Mouse (Mus musculus) hindbrain, embryonic 14.5 days (tissue): ENCODE measurements around the gene Cdiptos. TPM values are rescaled to one million over a fixed set of nuclear protein-coding genes. Genes with fewer than 3 reads are reported as not detected.

Experiments used
- ATAC-seq: fragments of 200-750 bp; cut with Nextera tagmentation; 2 replicates; pipeline ENCODE4 v1.8.0; 2017; ENCODE audit warnings: moderate number of reproducible peaks, mild to moderate bottlenecking, moderate TSS enrichment, moderate library complexity; ENCODE audit not compliant: low FRiP score
- DNase-seq: peaks from one replicate; pipeline ENCODE4 v3.0.0-alpha.2; 2015; ENCODE audit warnings: low spot score
- H3K27ac ChIP-seq: fragments of 300-500 bp; sonication (generic); 2 replicates; pipeline ENCODE4 v1.5.1; 2014; ENCODE audit warnings: mild to moderate bottlenecking, moderate library complexity
- H3K27me3 ChIP-seq: fragments of 300-500 bp; sonication (generic); 2 replicates; pipeline ENCODE4 v1.6.1; 2014; ENCODE audit warnings: mild to moderate bottlenecking, low read length, mixed read lengths; ENCODE audit not compliant: control insufficient read depth, insufficient read depth
- H3K36me3 ChIP-seq: fragments of 300-500 bp; sonication (generic); replicated peaks from 2 replicates; pipeline ENCODE4 v1.6.1; 2014; ENCODE audit not compliant: control insufficient read depth, insufficient read depth
- H3K4me1 ChIP-seq: fragments of 300-500 bp; sonication (generic); replicated peaks from 2 replicates; pipeline ENCODE4 v1.6.1; 2014; ENCODE audit warnings: antibody characterized with exemption, low read length, mixed read lengths; ENCODE audit not compliant: control insufficient read depth, insufficient read depth
- H3K4me2 ChIP-seq: fragments of 300-500 bp; sonication (generic); replicated peaks from 2 replicates; pipeline ENCODE4 v1.6.1; 2014; ENCODE audit warnings: mild to moderate bottlenecking, moderate library complexity
- H3K4me3 ChIP-seq: fragments of 300-500 bp; sonication (generic); replicated peaks from 2 replicates; pipeline ENCODE4 v1.5.1; 2014; ENCODE audit warnings: mild to moderate bottlenecking, low read length
- H3K9ac ChIP-seq: fragments of 300-500 bp; sonication (generic); 2 replicates; pipeline ENCODE4 v1.6.1; 2014
- H3K9me3 ChIP-seq: fragments of 300-500 bp; sonication (generic); 2 replicates; pipeline ENCODE4 v1.6.1; 2016; ENCODE audit warnings: low read length; ENCODE audit not compliant: control insufficient read depth
- WGBS: fragments of 180-500 bp; shearing (Covaris S2); extraction: QIAGEN DNeasy Blood & Tissue Kit; methylation state at CpG from one replicate; pipeline ENCODE4 v1.1.7; 2014; 5-methylcytosine and 5-hydroxymethylcytosine counted together
- polyA plus RNA-seq: library from polyadenylated mRNA; unstranded; fragments of >200 nt; fragmentation: Nextera tagmentation; extraction: Ambion mirVana; gene quantifications from 2 replicates; pipeline ENCODE4 v1.2.1, GENCODE M21; 2014

The Cdiptos gene
- polyA plus RNA-seq, 1 experiment from 2014 or later: 0.98 TPM

DNA sequence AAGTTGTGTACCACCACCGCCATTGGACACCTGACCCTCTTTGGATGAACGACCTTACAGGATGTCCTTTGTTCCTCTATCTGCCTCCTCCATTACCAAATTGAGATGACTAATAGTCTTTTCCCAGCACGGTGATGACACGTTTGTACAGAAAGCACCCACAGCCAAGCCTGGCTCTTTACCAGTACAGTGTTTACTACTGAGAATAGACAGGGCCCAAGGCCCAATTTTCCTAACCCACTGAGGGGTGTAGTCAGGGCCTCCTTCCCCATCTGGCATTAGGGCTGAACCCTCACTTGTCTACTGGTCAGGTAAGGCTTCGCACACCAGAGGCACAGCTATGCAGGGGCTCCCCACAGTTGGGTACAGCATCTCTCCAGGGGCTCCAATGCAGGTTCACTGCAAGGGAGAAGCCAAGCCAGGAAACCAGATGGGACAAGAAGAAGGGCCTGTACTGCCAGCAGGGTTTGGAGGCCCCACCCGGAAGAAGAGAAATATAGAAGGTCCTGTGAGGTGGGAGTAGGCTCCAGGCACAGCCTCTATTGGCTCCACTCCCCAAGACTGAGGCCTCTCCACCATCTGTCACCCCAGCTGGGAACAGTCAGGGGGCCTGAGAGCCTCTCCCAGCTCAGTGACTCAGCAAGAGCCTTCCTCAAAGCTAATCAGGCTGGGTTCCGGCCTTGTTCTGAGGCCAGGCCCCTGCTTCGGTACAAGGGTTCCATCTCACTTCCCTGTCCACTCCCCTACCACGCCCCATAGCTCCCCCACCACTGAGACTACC is 32.5 kb upstream of the Cdiptos start:
- H3K36me3 ChIP-seq: peaks cover 14% of the 10 kb centered on the region
- no peaks in the 10 kb centered on the region for H3K9me3 ChIP-seq
- H3K27me3 ChIP-seq: no peaks in the 10 kb centered on the region
- H3K4me3 ChIP-seq: no peak overlapping the region
- peaks cover 3% of the 10 kb centered on the region; the same call in 1 of the 2 replicates for H3K4me1 ChIP-seq
- no peak for DNase-seq
- whole genome bisulfite sequencing: 67% methylated on average over 9 of the region's 9 CpGs
- H3K27ac ChIP-seq: peak overlapping the region; percentile 23
- H3K4me2 ChIP-seq: no peak overlapping the region
- no peak overlapping the region for H3K9ac ChIP-seq
- peak; percentile 45; the same call in 1 of the 2 replicates for ATAC-seq

DNA sequence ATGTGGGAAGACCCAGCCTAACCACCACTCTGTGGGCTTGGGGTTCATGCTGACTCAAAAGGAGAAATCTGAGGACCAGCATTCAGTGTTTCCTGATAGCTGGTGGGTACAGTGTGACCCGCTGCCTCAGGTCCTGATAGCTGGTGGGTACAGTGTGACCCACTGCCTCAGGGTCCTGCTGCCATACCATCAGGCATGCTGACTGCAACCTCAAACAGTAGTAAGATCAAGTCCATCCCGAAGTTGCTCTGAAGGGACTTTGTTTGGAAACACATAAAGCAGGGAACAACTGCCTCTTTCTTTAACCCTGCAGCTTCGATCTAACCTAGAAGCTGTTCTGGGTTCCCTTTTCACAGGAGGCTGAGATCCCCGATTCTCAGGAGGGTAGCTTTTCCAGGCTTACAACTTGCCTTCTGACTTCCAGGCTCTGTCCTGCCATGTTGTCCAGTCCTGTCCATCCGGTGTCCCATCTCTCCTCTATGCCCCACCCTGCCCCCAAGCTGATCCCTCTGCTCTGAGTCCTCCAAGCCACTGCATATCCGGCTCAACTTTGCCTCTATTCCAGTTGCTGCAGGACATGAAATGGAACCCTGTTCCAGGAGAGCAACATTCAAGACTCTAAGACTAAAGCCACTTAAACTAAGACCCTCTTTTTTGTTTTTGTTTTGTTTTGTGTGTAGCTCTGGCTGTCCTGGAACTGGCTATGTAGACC is 31.6 kb upstream of the Cdiptos start:
- H3K9me3 ChIP-seq: no peaks in the 10 kb centered on the region
- peaks cover 4% of the 10 kb centered on the region; the same call in 1 of the 2 replicates for H3K36me3 ChIP-seq
- no peak overlapping the region for H3K27ac ChIP-seq
- no peaks in the 10 kb centered on the region; the same call in 1 of the 2 replicates for H3K4me1 ChIP-seq
- H3K27me3 ChIP-seq: no peaks in the 10 kb centered on the region
- WGBS: 84% methylated on average over 6 of the region's 6 CpGs
- no peak overlapping the region for H3K4me3 ChIP-seq
- DNase-seq (no peak), ATAC-seq (no peak)
- H3K9ac ChIP-seq: no peak overlapping the region
- no peak overlapping the region for H3K4me2 ChIP-seq

DNA sequence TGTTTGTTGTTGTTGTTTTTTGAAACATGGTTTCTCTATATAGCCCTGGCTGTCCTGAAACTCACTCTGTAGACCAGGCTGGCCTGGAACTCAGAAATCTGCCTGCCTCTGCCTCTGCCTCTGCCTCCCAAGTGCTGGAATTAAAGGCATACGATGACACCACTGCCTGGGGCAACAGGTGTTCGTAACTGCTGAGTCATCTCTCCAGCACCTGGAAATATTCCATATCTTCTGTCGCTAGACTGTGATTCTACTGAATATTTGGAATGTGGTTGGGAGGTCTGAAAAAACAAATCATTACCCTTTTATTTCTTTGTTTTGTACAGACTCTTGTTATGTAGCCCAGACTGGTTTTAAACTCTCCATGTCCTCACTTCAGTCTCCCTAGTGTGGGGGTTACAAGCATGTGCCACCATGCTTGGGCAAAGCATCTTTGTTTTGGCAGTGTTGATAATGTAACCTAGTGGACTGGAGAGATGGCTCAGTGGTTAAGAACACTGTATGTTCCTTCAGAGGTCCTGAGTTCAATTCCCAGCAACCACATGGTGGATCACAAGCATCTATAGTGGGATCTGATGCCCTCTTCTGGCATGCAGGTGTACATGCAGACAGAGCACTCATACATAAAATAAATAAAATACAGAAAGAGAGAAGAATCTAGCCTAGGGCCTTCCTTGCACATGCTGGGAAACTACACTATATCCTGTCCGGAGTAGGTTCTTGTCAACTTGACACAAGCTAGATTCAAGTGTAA is 28.4 kb upstream of the Cdiptos start:
- Histone ChIP-seq H3K4me1 (no peaks in the 10 kb centered on the region; the same call in 1 of the 2 replicates), H3K4me2 (no peak overlapping the region), H3K27ac (no peak overlapping the region), H3K36me3 (no peaks in the 10 kb centered on the region), H3K4me3 (no peak overlapping the region), H3K27me3 (no peaks in the 10 kb centered on the region), H3K9ac (no peak overlapping the region), H3K9me3 (no peaks in the 10 kb centered on the region)
- DNase-seq (no peak), ATAC-seq (no peak)
- 92% methylated on average over 4 of the region's 4 CpGs for WGBS

DNA sequence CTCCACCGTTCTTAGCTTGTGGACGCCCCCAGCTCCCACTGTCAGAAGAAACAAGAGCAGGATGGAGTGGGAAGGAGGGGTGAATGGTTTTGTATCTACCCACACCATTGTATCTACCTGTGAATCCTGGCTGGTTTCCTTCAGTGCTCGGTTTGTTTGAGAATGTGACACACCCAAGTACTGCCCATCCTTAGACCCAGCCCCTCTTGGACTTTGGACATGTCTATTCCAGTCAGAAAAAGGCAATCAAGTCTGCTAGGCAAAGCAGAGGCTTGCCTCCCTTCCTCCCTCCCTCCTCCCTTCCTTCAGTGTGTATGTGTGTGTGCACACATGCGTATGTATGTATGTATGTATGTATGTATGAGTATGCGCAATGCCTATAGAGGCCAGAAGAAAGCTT is 27.7 kb upstream of the Cdiptos start:
- Histone ChIP-seq H3K4me2 (no peak overlapping the region), H3K9me3 (no peaks in the 10 kb centered on the region), H3K27me3 (no peaks in the 10 kb centered on the region), H3K9ac (no peak overlapping the region), H3K27ac (no peak overlapping the region), H3K4me1 (no peaks in the 10 kb centered on the region; the same call in 1 of the 2 replicates), H3K4me3 (no peak overlapping the region), H3K36me3 (no peaks in the 10 kb centered on the region)
- ATAC-seq: no peak
- no peak for DNase-seq
- 93% methylated on average over 5 of the region's 5 CpGs for WGBS

DNA sequence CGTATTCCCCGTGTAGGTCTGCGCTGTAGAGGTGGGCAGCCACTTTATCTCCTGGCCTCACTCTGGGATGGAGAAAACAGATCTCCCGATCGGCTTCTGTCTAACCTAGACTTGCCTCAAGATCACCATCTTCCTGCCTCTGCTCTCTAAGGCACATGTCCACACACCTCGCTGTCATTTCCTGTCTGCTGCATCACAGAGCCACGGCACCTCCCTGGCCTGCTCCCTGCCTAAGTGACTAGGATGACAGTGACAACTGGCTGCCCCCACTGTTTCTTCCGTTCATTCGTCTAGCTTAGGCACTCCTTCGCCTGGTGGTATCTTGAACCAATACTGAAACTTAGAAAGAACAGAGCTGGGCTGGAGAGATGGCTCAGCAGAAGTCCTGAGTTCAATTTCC is 23.7 kb upstream of the Cdiptos start:
- no peaks in the 10 kb centered on the region for H3K36me3 ChIP-seq
- H3K4me3 ChIP-seq: no peak overlapping the region
- H3K4me1 ChIP-seq: no peaks in the 10 kb centered on the region
- H3K27me3 ChIP-seq: no peaks in the 10 kb centered on the region
- H3K4me2 ChIP-seq: no peak overlapping the region
- DNase-seq (no peak), ATAC-seq (no peak)
- H3K27ac ChIP-seq: no peak overlapping the region
- 86% methylated on average over 10 of the region's 10 CpGs for WGBS
- H3K9ac ChIP-seq: no peak overlapping the region
- no peaks in the 10 kb centered on the region for H3K9me3 ChIP-seq

DNA sequence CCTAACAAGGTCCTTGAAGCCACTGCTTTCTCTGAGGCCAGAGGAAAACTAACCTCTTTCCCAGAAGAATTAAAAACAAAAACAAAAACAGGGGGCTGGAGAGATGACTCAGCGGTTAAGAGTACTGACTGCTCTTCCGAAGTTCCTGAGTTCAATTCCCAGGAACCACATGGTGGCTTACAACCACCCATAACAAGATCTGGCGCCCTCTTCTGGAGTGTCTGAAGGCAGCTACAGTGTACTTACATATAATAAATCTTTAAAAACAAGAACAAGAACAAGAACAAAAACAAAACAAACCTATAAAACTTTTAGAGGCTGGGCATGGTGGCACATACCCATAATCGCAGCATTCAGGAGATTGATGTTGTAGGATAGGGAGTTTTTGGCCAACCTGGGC is 20.6 kb upstream of the Cdiptos start:
- H3K36me3 ChIP-seq: no peaks in the 10 kb centered on the region
- H3K27ac ChIP-seq: no peak overlapping the region
- no peak overlapping the region for H3K4me2 ChIP-seq
- no peak overlapping the region for H3K4me3 ChIP-seq
- no peaks in the 10 kb centered on the region for H3K4me1 ChIP-seq
- ATAC-seq (no peak), DNase-seq (no peak)
- H3K9ac ChIP-seq: no peak overlapping the region
- H3K27me3 ChIP-seq: no peaks in the 10 kb centered on the region
- H3K9me3 ChIP-seq: no peaks in the 10 kb centered on the region
- WGBS: 82% methylated on average over 4 of the region's 4 CpGs

DNA sequence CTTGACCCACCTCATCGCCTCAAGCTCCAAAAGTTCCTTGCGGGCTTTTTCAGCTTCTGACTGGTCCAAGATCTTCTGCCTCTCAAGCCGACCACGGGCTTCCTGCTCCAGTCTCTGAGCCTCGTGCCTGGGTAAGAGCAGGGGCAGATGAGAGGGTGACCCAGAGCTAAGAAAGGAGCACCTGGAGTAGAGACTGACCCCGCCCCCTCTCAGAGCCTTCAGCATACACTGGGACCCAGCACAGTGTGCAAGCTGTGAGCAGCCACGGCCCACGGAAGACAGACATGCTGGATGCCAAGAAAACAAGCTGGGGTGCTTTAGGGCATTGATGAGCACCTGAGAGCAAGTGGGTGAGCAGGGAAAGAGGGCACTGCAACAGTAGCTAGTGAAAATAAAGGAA is 12.9 kb upstream of the Cdiptos start:
- ATAC-seq (no peak), DNase-seq (no peak)
- no peak overlapping the region for H3K4me3 ChIP-seq
- WGBS: 75% methylated on average over 8 of the region's 8 CpGs
- no peaks in the 10 kb centered on the region for H3K9me3 ChIP-seq
- H3K9ac ChIP-seq: no peak overlapping the region
- no peaks in the 10 kb centered on the region for H3K4me1 ChIP-seq
- no peaks in the 10 kb centered on the region for H3K27me3 ChIP-seq
- H3K36me3 ChIP-seq: no peaks in the 10 kb centered on the region
- no peak overlapping the region for H3K4me2 ChIP-seq
- H3K27ac ChIP-seq: no peak overlapping the region

DNA sequence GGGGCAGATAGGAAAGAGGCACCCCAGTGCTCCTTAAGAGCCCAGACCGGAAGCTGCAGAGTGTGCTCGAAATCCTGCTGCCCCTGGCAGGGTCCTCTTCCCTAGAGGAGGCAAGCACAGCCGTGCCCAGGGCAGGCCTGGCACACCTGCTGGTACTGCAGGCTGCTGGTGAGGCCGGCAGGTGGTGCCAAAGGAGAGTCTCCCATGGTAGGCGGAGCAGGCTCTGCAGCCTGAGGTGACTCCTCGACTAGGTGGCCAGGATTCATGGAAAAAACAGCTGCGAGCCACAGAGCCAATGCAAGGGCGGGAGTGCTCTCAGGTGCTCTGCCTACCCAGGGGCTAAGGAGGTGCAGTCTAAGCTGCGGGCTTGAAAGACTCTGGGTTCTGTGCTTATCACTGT is 10.4 kb upstream of the Cdiptos start:
- WGBS: 52% methylated on average over 9 of the region's 9 CpGs
- H3K4me1 ChIP-seq: no peaks in the 10 kb centered on the region
- no peak for DNase-seq
- H3K27me3 ChIP-seq: no peaks in the 10 kb centered on the region
- no peak overlapping the region for H3K27ac ChIP-seq
- H3K36me3 ChIP-seq: 0 out of 2 replicates have a peak, but pooled peaks cover 4% of the 10 kb centered on the region
- H3K4me2 ChIP-seq: no peak overlapping the region
- H3K4me3 ChIP-seq: no peak overlapping the region
- no peak overlapping the region for H3K9ac ChIP-seq
- no peaks in the 10 kb centered on the region for H3K9me3 ChIP-seq
- no peak for ATAC-seq
